Mouse (Mus musculus) limb, embryonic 12.5 days (tissue): ENCODE results near the gene Akap2. TPM values are rescaled to one million over a fixed set of nuclear protein-coding genes. Genes with fewer than 3 reads are reported as not detected.

Source experiments
- ATAC-seq: fragments of 200-750 bp; cut with Nextera tagmentation; 2 replicates; pipeline ENCODE4 v1.8.0; 2017; ENCODE audit warnings: low read depth, moderate TSS enrichment; ENCODE audit not compliant: insufficient number of reproducible peaks, insufficient read depth, low FRiP score, low TSS enrichment
- H3K27ac ChIP-seq: fragments of 300-500 bp; sonication (generic); 2 replicates; pipeline ENCODE4 v1.5.1; 2016; ENCODE audit warnings: mild to moderate bottlenecking, moderate library complexity
- H3K27me3 ChIP-seq: fragments of 300-500 bp; sonication (generic); 2 replicates; pipeline ENCODE4 v1.6.1; 2016; ENCODE audit warnings: mild to moderate bottlenecking, moderate library complexity
- H3K36me3 ChIP-seq: fragments of 300-500 bp; sonication (generic); 2 replicates; pipeline ENCODE4 v1.6.1; 2016; ENCODE audit warnings: mild to moderate bottlenecking, moderate library complexity
- H3K4me1 ChIP-seq: fragments of 300-500 bp; sonication (generic); replicated peaks from 2 replicates; pipeline ENCODE4 v1.6.1; 2016
- H3K4me2 ChIP-seq: fragments of 300-500 bp; sonication (generic); 2 replicates; pipeline ENCODE4 v1.6.1; 2016; ENCODE audit warnings: mild to moderate bottlenecking, moderate library complexity
- H3K4me3 ChIP-seq: fragments of 300-500 bp; sonication (generic); replicated peaks from 2 replicates; pipeline ENCODE4 v1.5.1; 2016; ENCODE audit warnings: mild to moderate bottlenecking
- H3K9ac ChIP-seq: fragments of 300-500 bp; sonication (generic); replicated peaks from 2 replicates; pipeline ENCODE4 v1.6.1; 2016; ENCODE audit warnings: mild to moderate bottlenecking, moderate library complexity
- H3K9me3 ChIP-seq: fragments of 300-500 bp; sonication (generic); 2 replicates; pipeline ENCODE4 v1.6.1; 2016; ENCODE audit warnings: mild to moderate bottlenecking, moderate library complexity
- WGBS: fragments of 180-500 bp; shearing (Covaris S2); methylation state at CpG from one replicate; pipeline ENCODE4 v1.1.7; 2016; 5-methylcytosine and 5-hydroxymethylcytosine counted together
- polyA plus RNA-seq: library from polyadenylated mRNA; unstranded; fragments of >200 nt; fragmentation: Nextera tagmentation; extraction: Ambion mirVana; gene quantifications from 2 replicates; pipeline ENCODE4 v1.2.1, GENCODE M21; 2016

Gene Akap2
- polyA plus RNA-seq, 1 experiment from 2014 or later: 32.0 TPM

DNA sequence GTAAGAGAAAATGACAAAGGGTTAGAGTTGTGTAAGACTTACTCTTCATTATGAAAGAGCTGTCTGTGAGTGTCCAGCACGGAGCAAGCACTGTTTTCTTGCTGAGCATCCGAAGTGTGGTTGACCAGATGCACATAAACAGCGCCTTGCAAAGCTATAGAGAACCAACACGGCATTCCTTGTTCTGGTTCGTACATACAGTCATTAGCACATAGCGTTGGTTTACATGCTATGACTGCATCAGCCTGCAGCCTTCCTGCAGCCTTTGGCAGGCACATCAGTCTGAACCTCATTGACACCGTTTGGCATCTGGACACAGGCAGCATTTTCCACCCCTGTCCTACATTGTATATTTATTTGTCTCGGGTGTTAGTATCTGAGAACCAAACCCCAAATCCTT, 98.7 kb downstream of the Akap2 start:
- no peak for ATAC-seq
- WGBS: 91% methylated on average over 8 of the region's 8 CpGs

GRCm38 (mm10) chr4:57820839-57821374, 103.5 kb downstream of the Akap2 start:
- Histone ChIP-seq H3K27me3 (no peaks in the 10 kb centered on the region), H3K27ac (no peak overlapping the region), H3K9ac (no peak overlapping the region), H3K36me3 (0 out of 2 replicates have a peak, but pooled peaks cover 3% of the 10 kb centered on the region), H3K9me3 (peaks cover 5% of the 10 kb centered on the region; the same call in 1 of the 2 replicates), H3K4me1 (peaks cover 23% of the 10 kb centered on the region), H3K4me2 (no peak overlapping the region), H3K4me3 (no peak overlapping the region)
- no peak for ATAC-seq
- 87% methylated on average over 24 of the region's 24 CpGs for WGBS

More for the DNA sequence above, 98.7 kb downstream of the Akap2 start:
- Histone ChIP-seq H3K9ac (no peak overlapping the region), H3K27ac (no peak overlapping the region), H3K36me3 (no peaks in the 10 kb centered on the region), H3K4me3 (no peak overlapping the region), H3K4me1 (peaks cover 11% of the 10 kb centered on the region), H3K27me3 (no peaks in the 10 kb centered on the region), H3K4me2 (no peak overlapping the region), H3K9me3 (peaks cover 5% of the 10 kb centered on the region; the same call in 1 of the 2 replicates)

- Histone ChIP-seq H3K27me3 (no peaks in the 10 kb centered on the region), H3K4me3 (no peak overlapping the region), H3K4me1 (peaks cover 23% of the 10 kb centered on the region), H3K36me3 (0 out of 2 replicates have a peak, but pooled peaks cover 3% of the 10 kb centered on the region), H3K27ac (peak overlapping the region; percentile 66; the same call in 1 of the 2 replicates), H3K9ac (peak overlapping the region; percentile 51), H3K9me3 (peaks cover 5% of the 10 kb centered on the region; the same call in 1 of the 2 replicates), H3K4me2 (peak overlapping the region; percentile 26)
- no peak for ATAC-seq
- WGBS: 12% methylated on average over 11 of the region's 11 CpGs
Observed at GRCm38 (mm10) chr4:57821556-57822356, 104.3 kb downstream of the Akap2 start.

GRCm38 (mm10) chr4:57822641-57823040, 105.2 kb downstream of the Akap2 start:
- no peak overlapping the region for H3K4me3 ChIP-seq
- 79% methylated on average over 5 of the region's 5 CpGs for WGBS
- 0 out of 2 replicates have a peak, but pooled peaks cover 3% of the 10 kb centered on the region for H3K36me3 ChIP-seq
- no peak overlapping the region for H3K27ac ChIP-seq
- peaks cover 23% of the 10 kb centered on the region for H3K4me1 ChIP-seq
- H3K9ac ChIP-seq: no peak overlapping the region
- ATAC-seq: no peak
- no peaks in the 10 kb centered on the region for H3K27me3 ChIP-seq
- no peak overlapping the region for H3K4me2 ChIP-seq
- H3K9me3 ChIP-seq: no peaks in the 10 kb centered on the region; the same call in 1 of the 2 replicates

DNA sequence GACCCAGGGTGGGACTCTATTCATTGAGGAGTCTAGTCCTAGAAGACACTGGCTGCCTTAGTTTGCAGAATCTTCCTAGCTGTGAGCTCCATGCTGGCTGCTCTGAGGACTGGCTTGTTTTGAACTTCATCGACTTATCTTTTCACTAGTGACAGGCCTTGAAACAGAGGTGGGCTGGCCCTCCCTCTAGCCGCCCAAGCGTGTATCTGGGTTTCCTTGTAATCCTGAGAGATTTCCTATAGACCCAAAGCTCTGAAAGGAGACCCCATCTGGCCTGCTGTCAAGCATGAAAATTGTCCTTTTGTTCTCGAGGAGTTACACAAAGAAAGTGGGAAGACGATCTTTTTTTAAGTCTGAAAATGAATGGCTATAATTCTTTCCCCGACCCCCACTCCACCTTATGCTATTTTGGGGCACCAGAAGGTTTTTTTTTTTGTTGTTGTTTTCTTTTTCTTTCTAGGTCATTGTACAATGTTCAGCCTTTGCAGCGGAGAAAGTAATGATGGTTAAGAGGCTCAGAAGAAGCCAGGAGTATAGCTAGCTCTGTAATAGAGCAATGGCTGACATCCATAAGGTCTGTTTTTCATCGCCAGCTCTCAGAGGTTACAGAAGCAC, 107.3 kb downstream of the Akap2 start:
- no peak for ATAC-seq
- Histone ChIP-seq H3K4me1 (peaks cover 40% of the 10 kb centered on the region), H3K4me3 (no peak overlapping the region), H3K9ac (no peak overlapping the region), H3K27me3 (no peaks in the 10 kb centered on the region), H3K27ac (0 out of 2 replicates have a peak overlapping the region, but pooled peaks have one; percentile 12), H3K9me3 (no peaks in the 10 kb centered on the region), H3K4me2 (no peak overlapping the region), H3K36me3 (0 out of 2 replicates have a peak, but pooled peaks cover 3% of the 10 kb centered on the region)
- 70% methylated on average over 8 of the region's 8 CpGs for WGBS

GRCm38 (mm10) chr4:57826272-57826671, 108.8 kb downstream of the Akap2 start:
- no peaks in the 10 kb centered on the region for H3K27me3 ChIP-seq
- 86% methylated on average over 7 of the region's 7 CpGs for WGBS
- no peak overlapping the region for H3K9ac ChIP-seq
- H3K27ac ChIP-seq: no peak overlapping the region
- ATAC-seq: no peak
- no peaks in the 10 kb centered on the region for H3K9me3 ChIP-seq
- H3K4me1 ChIP-seq: peaks cover 39% of the 10 kb centered on the region
- 0 out of 2 replicates have a peak, but pooled peaks cover 3% of the 10 kb centered on the region for H3K36me3 ChIP-seq
- H3K4me2 ChIP-seq: no peak overlapping the region
- H3K4me3 ChIP-seq: no peak overlapping the region

DNA sequence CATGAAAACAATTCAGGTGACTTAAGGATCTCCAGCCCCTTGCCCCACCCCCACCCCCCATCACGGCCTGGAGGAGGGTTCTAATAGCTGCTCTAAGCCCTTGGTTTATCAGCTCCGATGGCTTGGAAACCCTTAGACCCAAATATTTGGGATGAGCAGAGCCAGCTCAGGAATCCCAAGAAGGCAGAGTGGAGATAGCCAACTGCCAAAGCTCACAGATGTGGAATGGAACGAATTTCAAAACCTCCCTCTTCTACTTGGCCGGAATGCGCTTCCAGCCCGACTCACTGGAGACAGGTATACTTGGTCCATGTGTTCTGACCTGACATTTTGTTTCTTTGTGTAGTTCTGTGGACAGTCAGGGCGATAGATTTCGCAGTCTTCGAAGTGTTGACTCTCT, 111.7 kb downstream of the Akap2 start:
- Histone ChIP-seq H3K9ac (no peak overlapping the region), H3K4me2 (no peak overlapping the region), H3K9me3 (no peaks in the 10 kb centered on the region), H3K4me1 (peaks cover 38% of the 10 kb centered on the region), H3K4me3 (no peak overlapping the region), H3K27me3 (no peaks in the 10 kb centered on the region), H3K36me3 (0 out of 2 replicates have a peak, but pooled peaks cover 3% of the 10 kb centered on the region), H3K27ac (no peak overlapping the region)
- ATAC-seq: no peak
- WGBS: 69% methylated on average over 9 of the region's 9 CpGs

DNA sequence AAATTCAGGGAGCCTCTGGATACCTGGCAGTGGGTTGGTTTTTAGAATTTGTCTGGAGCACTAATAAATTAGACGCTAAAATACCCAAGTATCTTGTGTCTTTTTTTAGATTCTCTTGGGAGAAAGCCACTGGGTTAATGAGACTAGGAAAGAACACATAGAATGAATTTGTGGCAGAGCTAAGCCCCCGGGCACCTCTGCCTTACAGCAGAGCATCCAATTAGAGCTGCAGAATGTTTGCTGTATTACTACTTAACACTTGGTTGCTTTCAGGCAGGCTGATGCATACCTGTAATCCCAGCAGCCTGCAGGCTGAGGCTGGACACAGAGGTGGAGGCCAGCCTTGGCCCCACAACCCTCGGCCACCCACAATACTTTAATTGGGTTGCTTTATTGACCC, 112.3 kb downstream of the Akap2 start:
- peaks cover 34% of the 10 kb centered on the region for H3K4me1 ChIP-seq
- H3K27me3 ChIP-seq: no peaks in the 10 kb centered on the region
- 36% methylated on average over 3 of the region's 3 CpGs for WGBS
- H3K4me2 ChIP-seq: no peak overlapping the region
- no peak overlapping the region for H3K27ac ChIP-seq
- no peak overlapping the region for H3K4me3 ChIP-seq
- H3K9me3 ChIP-seq: no peaks in the 10 kb centered on the region
- no peak overlapping the region for H3K9ac ChIP-seq
- ATAC-seq: no peak
- H3K36me3 ChIP-seq: 0 out of 2 replicates have a peak, but pooled peaks cover 3% of the 10 kb centered on the region

DNA sequence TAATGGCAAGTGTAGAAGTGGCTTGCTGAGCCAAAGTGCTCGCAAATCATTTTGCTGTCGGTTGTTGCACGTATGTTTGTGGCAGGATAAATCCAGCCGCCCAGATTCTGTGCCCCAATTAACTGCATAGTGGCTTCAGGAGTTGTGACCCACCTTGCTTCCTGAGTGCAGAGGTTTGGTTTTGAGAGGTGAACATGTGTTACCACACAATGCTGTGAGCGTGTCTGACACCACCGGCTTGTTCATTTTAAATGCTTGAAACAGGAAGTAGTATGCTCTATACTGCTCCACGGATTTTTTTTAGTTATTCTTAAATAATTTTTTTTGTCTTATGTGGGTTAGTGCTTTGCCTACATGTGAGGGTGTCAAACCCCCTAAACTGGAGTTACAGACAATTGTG, 114.9 kb downstream of the Akap2 start:
- Histone ChIP-seq H3K36me3 (no peaks in the 10 kb centered on the region), H3K9ac (no peak overlapping the region), H3K9me3 (no peaks in the 10 kb centered on the region), H3K27ac (peak overlapping the region; percentile 45; the same call in 1 of the 2 replicates), H3K4me3 (no peak overlapping the region), H3K4me2 (no peak overlapping the region; the same call in 1 of the 2 replicates), H3K27me3 (no peaks in the 10 kb centered on the region), H3K4me1 (peaks cover 40% of the 10 kb centered on the region)
- 12% methylated on average over 7 of the region's 7 CpGs for WGBS
- no peak for ATAC-seq

DNA sequence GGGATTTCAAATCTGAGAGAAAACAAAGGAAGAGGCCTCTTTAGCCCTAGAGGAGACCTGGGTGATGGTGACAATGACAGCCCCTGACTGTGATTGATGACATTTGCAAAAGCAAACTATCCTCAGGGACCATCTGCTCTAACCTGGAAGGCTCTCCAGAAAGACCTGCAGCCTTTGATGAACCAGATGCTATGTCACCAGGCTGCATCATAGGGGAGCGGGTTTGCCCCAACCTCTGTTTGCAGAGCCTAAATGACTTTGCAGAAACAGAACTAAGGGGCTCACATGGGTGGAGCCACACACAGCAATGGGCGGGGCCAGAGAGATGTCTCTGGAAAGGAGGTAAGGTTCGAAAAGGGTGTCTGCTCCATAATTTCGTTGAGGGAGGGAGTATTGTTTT, 115.6 kb downstream of the Akap2 start:
- WGBS: 64% methylated on average over 4 of the region's 4 CpGs
- Histone ChIP-seq H3K27me3 (no peaks in the 10 kb centered on the region), H3K4me1 (peaks cover 38% of the 10 kb centered on the region), H3K27ac (0 out of 2 replicates have a peak overlapping the region, but pooled peaks have one; percentile 3), H3K9me3 (no peaks in the 10 kb centered on the region), H3K4me3 (no peak overlapping the region), H3K36me3 (no peaks in the 10 kb centered on the region), H3K4me2 (no peak overlapping the region), H3K9ac (no peak overlapping the region)
- ATAC-seq: no peak

- Histone ChIP-seq H3K4me3 (no peak overlapping the region), H3K27me3 (no peaks in the 10 kb centered on the region), H3K36me3 (no peaks in the 10 kb centered on the region), H3K4me1 (peaks cover 30% of the 10 kb centered on the region), H3K27ac (no peak overlapping the region), H3K4me2 (no peak overlapping the region), H3K9me3 (no peaks in the 10 kb centered on the region), H3K9ac (no peak overlapping the region)
- WGBS: 63% methylated on average over 4 of the region's 4 CpGs
- ATAC-seq: no peak
Observed at GRCm38 (mm10) chr4:57834141-57834540, 116.7 kb downstream of the Akap2 start.
